Mouse (Mus musculus): ENCODE data around the gene Tril. TPM values are rescaled to one million over a fixed set of nuclear protein-coding genes. Genes with fewer than 3 reads are reported as not detected.

Gene Tril
- 2.4 TPM for polyA plus RNA-seq (2015; fragmentation: Illumina TruSeq; extraction: RNeasy Lipid Tissue Mini Kit (QIAGEN cat#74804); ENCODE audit: insufficient read depth, low read depth, low replicate concordance)

GRCm38 (mm10) chr6:53820486-53820985 is at the start of gene Tril:
Gene Tril (minus strand): TSS chr6:53820830.

Other genes with a start within 250 kb of the Tril start
- gene Cpvl, start 157.8 kb upstream of the Tril start, polyA plus RNA-seq (2015; fragmentation: Illumina TruSeq; extraction: RNeasy Lipid Tissue Mini Kit (QIAGEN cat#74804); ENCODE audit: insufficient read depth, low read depth, low replicate concordance), result not detected
- 1.1 TPM for gene Chn2, start 218.7 kb upstream of the Tril start, polyA plus RNA-seq (2015; fragmentation: Illumina TruSeq; extraction: RNeasy Lipid Tissue Mini Kit (QIAGEN cat#74804); ENCODE audit: insufficient read depth, low read depth, low replicate concordance)